Mouse (Mus musculus) hindbrain, embryonic 14.5 days (tissue): ENCODE data around the gene Klhl21. TPM values are rescaled to one million over a fixed set of nuclear protein-coding genes. Genes with fewer than 3 reads are reported as not detected.
A peak's percentile ranks its signal among the peaks of the same experiment; 100 is the strongest.

Experiments
- ATAC-seq: fragments of 200-750 bp; cut with Nextera tagmentation; 2 replicates; pipeline ENCODE4 v1.8.0; 2017; ENCODE audit warnings: moderate number of reproducible peaks, mild to moderate bottlenecking, moderate TSS enrichment, moderate library complexity; ENCODE audit not compliant: low FRiP score
- DNase-seq: peaks from one replicate; pipeline ENCODE4 v3.0.0-alpha.2; 2015; ENCODE audit warnings: low spot score
- H3K27ac ChIP-seq: fragments of 300-500 bp; sonication (generic); 2 replicates; pipeline ENCODE4 v1.5.1; 2014; ENCODE audit warnings: mild to moderate bottlenecking, moderate library complexity
- H3K27me3 ChIP-seq: fragments of 300-500 bp; sonication (generic); 2 replicates; pipeline ENCODE4 v1.6.1; 2014; ENCODE audit warnings: mild to moderate bottlenecking, low read length, mixed read lengths; ENCODE audit not compliant: control insufficient read depth, insufficient read depth
- H3K36me3 ChIP-seq: fragments of 300-500 bp; sonication (generic); replicated peaks from 2 replicates; pipeline ENCODE4 v1.6.1; 2014; ENCODE audit not compliant: control insufficient read depth, insufficient read depth
- H3K4me1 ChIP-seq: fragments of 300-500 bp; sonication (generic); replicated peaks from 2 replicates; pipeline ENCODE4 v1.6.1; 2014; ENCODE audit warnings: antibody characterized with exemption, low read length, mixed read lengths; ENCODE audit not compliant: control insufficient read depth, insufficient read depth
- H3K4me2 ChIP-seq: fragments of 300-500 bp; sonication (generic); replicated peaks from 2 replicates; pipeline ENCODE4 v1.6.1; 2014; ENCODE audit warnings: mild to moderate bottlenecking, moderate library complexity
- H3K4me3 ChIP-seq: fragments of 300-500 bp; sonication (generic); replicated peaks from 2 replicates; pipeline ENCODE4 v1.5.1; 2014; ENCODE audit warnings: mild to moderate bottlenecking, low read length
- H3K9ac ChIP-seq: fragments of 300-500 bp; sonication (generic); 2 replicates; pipeline ENCODE4 v1.6.1; 2014
- H3K9me3 ChIP-seq: fragments of 300-500 bp; sonication (generic); 2 replicates; pipeline ENCODE4 v1.6.1; 2016; ENCODE audit warnings: low read length; ENCODE audit not compliant: control insufficient read depth
- WGBS: fragments of 180-500 bp; shearing (Covaris S2); extraction: QIAGEN DNeasy Blood & Tissue Kit; methylation state at CpG from one replicate; pipeline ENCODE4 v1.1.7; 2014; 5-methylcytosine and 5-hydroxymethylcytosine counted together
- polyA plus RNA-seq: library from polyadenylated mRNA; unstranded; fragments of >200 nt; fragmentation: Nextera tagmentation; extraction: Ambion mirVana; gene quantifications from 2 replicates; pipeline ENCODE4 v1.2.1, GENCODE M21; 2014

Gene Klhl21
- 2.5 and 3.2 TPM in 2 replicates for polyA plus RNA-seq

GRCm38 (mm10) chr4:152008622-152009075 is at the start of gene Klhl21:
Klhl21 (plus strand) TSS chr4:152008803.
- WGBS, result under 1% methylated on average over 45 of the region's 45 CpGs
- ATAC-seq, result peak; percentile 86
- H3K27ac ChIP-seq, result peak within 1 kb of the TSS; percentile 77

GRCm38 (mm10) chr4:151959849-151960512 is 48.6 kb upstream of the Klhl21 start:
- DNase-seq (no peak), ATAC-seq (no peak)
- no peaks in the 10 kb centered on the region for H3K4me1 ChIP-seq
- H3K4me2 ChIP-seq, result no peak overlapping the region
- H3K9me3 ChIP-seq, result no peaks in the 10 kb centered on the region
- H3K27me3 ChIP-seq, result no peaks in the 10 kb centered on the region
- WGBS, result 92% methylated on average over 11 of the region's 11 CpGs
- no peak overlapping the region for H3K27ac ChIP-seq
- no peak overlapping the region for H3K4me3 ChIP-seq
- H3K9ac ChIP-seq, result no peak overlapping the region
- H3K36me3 ChIP-seq, result peaks cover 70% of the 10 kb centered on the region

More at GRCm38 (mm10) chr4:152008622-152009075, at the start of gene Klhl21:
- Histone ChIP-seq H3K4me1 (peaks cover 29% of the 10 kb centered on the region), H3K9me3 (no peaks in the 10 kb centered on the region), H3K4me2 (peak within 1 kb of the TSS; percentile 100), H3K27me3 (peaks cover 37% of the 10 kb centered on the region), H3K4me3 (peak within 1 kb of the TSS; percentile 65), H3K9ac (peak within 1 kb of the TSS; percentile 67), H3K36me3 (no peaks in the 10 kb centered on the region)
- DNase-seq, result peak; percentile 85

- no peaks in the 10 kb centered on the region for H3K9me3 ChIP-seq
- H3K4me3 ChIP-seq, result no peak overlapping the region
- H3K27ac ChIP-seq, result no peak overlapping the region
- H3K4me1 ChIP-seq, result no peaks in the 10 kb centered on the region
- DNase-seq (no peak), ATAC-seq (no peak)
- no peaks in the 10 kb centered on the region for H3K27me3 ChIP-seq
- peaks cover 68% of the 10 kb centered on the region for H3K36me3 ChIP-seq
- no peak overlapping the region for H3K9ac ChIP-seq
- WGBS, result 91% methylated on average over 3 of the region's 3 CpGs
- H3K4me2 ChIP-seq, result no peak overlapping the region
Measured at GRCm38 (mm10) chr4:151960513-151960854, 48.1 kb upstream of the Klhl21 start.

GRCm38 (mm10) chr4:151962817-151963216 is 45.8 kb upstream of the Klhl21 start:
- 93% methylated on average over 3 of the region's 3 CpGs for WGBS
- Histone ChIP-seq H3K4me2 (no peak overlapping the region), H3K9me3 (no peaks in the 10 kb centered on the region), H3K27ac (no peak overlapping the region), H3K4me1 (no peaks in the 10 kb centered on the region), H3K27me3 (no peaks in the 10 kb centered on the region), H3K4me3 (no peak overlapping the region), H3K36me3 (peaks cover 56% of the 10 kb centered on the region), H3K9ac (no peak overlapping the region)
- DNase-seq (no peak), ATAC-seq (no peak)

DNA sequence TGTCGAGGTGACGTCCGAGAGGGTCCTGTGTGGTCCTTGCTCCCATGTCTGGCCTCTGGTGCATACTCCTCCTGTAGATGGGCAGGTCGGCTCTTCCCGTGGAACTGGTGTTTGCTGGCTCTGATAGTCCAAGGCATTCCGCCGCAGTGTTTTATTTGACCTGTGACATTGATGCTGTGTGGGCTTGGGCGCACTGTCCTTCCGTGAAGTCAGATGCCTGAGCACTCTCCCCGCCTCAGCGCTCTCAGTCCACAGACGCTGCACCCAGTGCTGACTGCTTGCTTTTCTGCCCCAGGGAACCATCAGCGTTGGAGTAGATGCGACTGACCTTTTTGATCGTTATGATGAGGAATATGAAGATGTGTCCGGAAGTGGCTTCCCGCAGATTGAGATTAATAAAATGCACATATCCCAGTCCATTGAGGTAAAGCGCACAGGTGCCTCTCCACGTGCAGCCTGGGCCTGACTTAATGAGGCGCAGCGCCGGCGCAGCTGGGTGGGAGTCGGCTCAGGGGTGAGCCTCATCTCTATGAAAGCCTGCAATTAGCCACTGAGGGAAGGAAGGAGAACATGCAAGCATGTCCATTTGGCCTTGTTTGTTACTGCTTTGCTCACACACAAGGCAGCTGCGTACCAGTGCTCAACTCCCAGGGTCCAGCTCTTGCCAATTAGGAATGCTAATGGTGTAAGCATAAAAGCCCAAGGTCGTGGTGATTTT is 40.2 kb upstream of the Klhl21 start:
- H3K4me3 ChIP-seq, result no peak overlapping the region
- H3K27ac ChIP-seq, result 0 out of 2 replicates have a peak overlapping the region, but pooled peaks have one; percentile 38
- H3K36me3 ChIP-seq, result peaks cover 43% of the 10 kb centered on the region
- no peaks in the 10 kb centered on the region for H3K4me1 ChIP-seq
- DNase-seq (no peak), ATAC-seq (no peak)
- no peak overlapping the region for H3K4me2 ChIP-seq
- H3K9ac ChIP-seq, result no peak overlapping the region
- no peaks in the 10 kb centered on the region for H3K27me3 ChIP-seq
- WGBS, result 72% methylated on average over 26 of the region's 26 CpGs
- no peaks in the 10 kb centered on the region for H3K9me3 ChIP-seq

DNA sequence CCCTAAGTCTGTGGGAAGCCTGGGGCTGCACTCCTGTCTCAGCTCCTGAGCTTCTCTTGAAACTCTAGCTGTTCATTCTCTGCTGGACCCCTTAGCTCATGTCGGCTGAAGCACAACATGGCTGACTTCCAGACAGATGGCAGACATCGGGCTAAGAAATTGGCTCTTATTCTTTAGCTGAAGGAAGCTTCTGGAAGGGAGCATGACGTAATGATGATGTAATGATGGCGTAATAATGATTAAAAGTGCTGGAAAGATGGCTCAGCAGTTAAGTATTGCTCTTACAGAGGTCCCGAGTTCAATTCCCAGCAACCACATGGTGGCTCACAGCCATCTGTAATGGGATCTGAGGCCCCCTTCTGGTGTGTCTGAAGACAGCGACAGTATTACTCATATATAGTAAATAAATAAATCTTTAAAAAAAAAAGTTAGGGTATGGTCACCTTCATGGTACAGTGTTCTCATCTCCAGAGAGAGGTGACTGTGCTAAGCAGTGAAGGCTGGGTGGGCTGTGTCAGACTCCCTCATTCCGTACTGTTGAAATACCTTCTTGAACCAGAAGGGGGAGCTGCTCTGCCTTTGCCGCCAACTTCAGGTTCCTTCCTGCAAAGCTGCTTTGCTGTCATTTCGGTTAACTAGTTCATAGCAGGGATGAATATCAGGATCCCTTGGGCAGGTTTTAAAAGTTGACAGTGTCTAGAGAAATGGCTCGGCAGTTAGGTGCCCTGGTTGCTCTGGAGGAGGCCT is 36.2 kb upstream of the Klhl21 start:
- Histone ChIP-seq H3K4me2 (no peak overlapping the region), H3K36me3 (peaks cover 50% of the 10 kb centered on the region), H3K9ac (no peak overlapping the region), H3K9me3 (no peaks in the 10 kb centered on the region), H3K4me1 (no peaks in the 10 kb centered on the region), H3K27ac (no peak overlapping the region), H3K4me3 (no peak overlapping the region), H3K27me3 (no peaks in the 10 kb centered on the region)
- no peak for ATAC-seq
- DNase-seq, result peak; percentile 73
- WGBS, result 72% methylated on average over 10 of the region's 10 CpGs

GRCm38 (mm10) chr4:151975441-151975840 is 33.2 kb upstream of the Klhl21 start:
- Histone ChIP-seq H3K4me2 (no peak overlapping the region), H3K27me3 (no peaks in the 10 kb centered on the region), H3K9me3 (no peaks in the 10 kb centered on the region), H3K4me3 (no peak overlapping the region), H3K4me1 (no peaks in the 10 kb centered on the region), H3K36me3 (peaks cover 55% of the 10 kb centered on the region), H3K9ac (no peak overlapping the region), H3K27ac (no peak overlapping the region)
- WGBS, result 95% methylated on average over 3 of the region's 3 CpGs
- no peak for ATAC-seq
- no peak for DNase-seq

GRCm38 (mm10) chr4:151977748-151978147 is 30.9 kb upstream of the Klhl21 start:
- peak; percentile 24; the same call in 1 of the 2 replicates for ATAC-seq
- no peaks in the 10 kb centered on the region for H3K4me1 ChIP-seq
- no peak overlapping the region; the same call in 1 of the 2 replicates for H3K9ac ChIP-seq
- DNase-seq, result peak; percentile 95
- no peaks in the 10 kb centered on the region for H3K9me3 ChIP-seq
- no peak overlapping the region for H3K4me2 ChIP-seq
- H3K27ac ChIP-seq, result no peak overlapping the region
- peaks cover 51% of the 10 kb centered on the region for H3K36me3 ChIP-seq
- WGBS, result 44% methylated on average over 10 of the region's 10 CpGs
- no peaks in the 10 kb centered on the region for H3K27me3 ChIP-seq
- H3K4me3 ChIP-seq, result no peak overlapping the region

DNA sequence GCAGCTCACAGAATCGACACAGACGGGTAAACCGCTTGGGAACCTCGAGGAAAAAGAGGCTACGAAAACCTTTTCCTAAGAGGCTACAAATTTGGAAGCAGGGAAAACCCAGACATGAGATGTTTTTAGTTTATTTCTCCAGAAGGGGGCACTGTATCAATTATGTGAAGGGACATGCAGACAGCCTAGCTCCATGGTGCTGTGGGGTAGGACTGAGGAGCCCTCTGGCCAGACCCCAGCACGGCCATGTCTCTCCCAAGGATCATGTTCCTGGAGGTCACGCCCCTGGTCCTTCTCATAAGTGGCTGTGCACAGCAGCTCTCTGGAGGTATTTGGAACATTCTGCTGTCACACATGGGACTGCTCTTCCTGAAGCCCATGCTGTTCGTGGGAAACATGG is 27.9 kb upstream of the Klhl21 start:
- no peak overlapping the region for H3K27ac ChIP-seq
- DNase-seq, result no peak

More for the DNA sequence above, 27.9 kb upstream of the Klhl21 start:
- no peak overlapping the region for H3K4me3 ChIP-seq
- H3K9me3 ChIP-seq, result no peaks in the 10 kb centered on the region
- no peak overlapping the region for H3K9ac ChIP-seq
- no peaks in the 10 kb centered on the region for H3K27me3 ChIP-seq
- peaks cover 42% of the 10 kb centered on the region for H3K36me3 ChIP-seq
- H3K4me2 ChIP-seq, result no peak overlapping the region
- no peaks in the 10 kb centered on the region for H3K4me1 ChIP-seq
- ATAC-seq, result no peak
- 81% methylated on average over 8 of the region's 8 CpGs for WGBS
